Mouse (Mus musculus) natural killer cell, adult 2 months (primary cell): ENCODE data around the gene Nckap1.

ENCODE experiments used
- DNase-seq, 2 experiments: peaks; one replicate each; pipeline ENCODE4 v3.0.0; 2022; ENCODE audit warnings: low spot score in 2 of 2

The Nckap1 gene

GRCm38 (mm10) chr2:80581043-80581711 lies at the start of gene Nckap1:
Gene Nckap1 (minus strand): TSS chr2:80581380.
- DNase-seq = peak; percentile 48 to 56

GRCm38 (mm10) chr2:80624523-80624922 lies 43.3 kb upstream of the Nckap1 start:
- DNase-seq = no peak

- no peak for DNase-seq
These were observed 40.7 kb upstream of the Nckap1 start for GRCm38 (mm10) chr2:80621921-80622320.

- no peak for DNase-seq
These were observed 37.8 kb upstream of the Nckap1 start for GRCm38 (mm10) chr2:80618991-80619390.

GRCm38 (mm10) chr2:80616854-80617737 lies 35.9 kb upstream of the Nckap1 start, which contains the start of the genes Dusp19 and Nup35:
Gene Dusp19 (plus strand): TSS chr2:80617045.
Gene Nup35 (plus strand): TSS chr2:80617236.
- DNase-seq = peak; percentile 88

- DNase-seq = no peak
These were observed 31.6 kb upstream of the Nckap1 start for GRCm38 (mm10) chr2:80612796-80613195.

- DNase-seq = no peak
These were observed 31.1 kb upstream of the Nckap1 start for GRCm38 (mm10) chr2:80612286-80612685.

GRCm38 (mm10) chr2:80603771-80604426 lies 22.7 kb upstream of the Nckap1 start:
- no peak for DNase-seq

GRCm38 (mm10) chr2:80602756-80603155 lies 21.6 kb upstream of the Nckap1 start:
- no peak for DNase-seq

- no peak for DNase-seq
These were observed 19.4 kb upstream of the Nckap1 start for GRCm38 (mm10) chr2:80600611-80601010.

GRCm38 (mm10) chr2:80599850-80600249 lies 18.7 kb upstream of the Nckap1 start:
- DNase-seq = no peak

GRCm38 (mm10) chr2:80596960-80597359 lies 15.8 kb upstream of the Nckap1 start:
- no peak for DNase-seq

- DNase-seq = no peak
These were observed 13.2 kb upstream of the Nckap1 start for GRCm38 (mm10) chr2:80594215-80594918.

GRCm38 (mm10) chr2:80582356-80582755 lies 1.2 kb upstream of the Nckap1 start:
- no peak for DNase-seq

- DNase-seq = peak in 1 of 2 experiments; percentile 2
These were observed 744 bp downstream of the Nckap1 start for GRCm38 (mm10) chr2:80580311-80580961.

- DNase-seq = peak in 1 of 2 experiments; percentile 4
These were observed 1.8 kb downstream of the Nckap1 start for GRCm38 (mm10) chr2:80579253-80579891.

- no peak for DNase-seq
These were observed 3.9 kb downstream of the Nckap1 start for GRCm38 (mm10) chr2:80577286-80577685.

- no peak for DNase-seq
These were observed 10.5 kb downstream of the Nckap1 start for GRCm38 (mm10) chr2:80570656-80571055.

GRCm38 (mm10) chr2:80567411-80567810 lies 13.8 kb downstream of the Nckap1 start:
- no peak for DNase-seq

- no peak for DNase-seq
These were observed 18.9 kb downstream of the Nckap1 start for GRCm38 (mm10) chr2:80562253-80562652.

- DNase-seq = no peak
These were observed 19.7 kb downstream of the Nckap1 start for GRCm38 (mm10) chr2:80561478-80561877.
